Mouse (Mus musculus) layer of hippocampus, adult 18-20 months (tissue): ENCODE results near the gene Rnaseh2c. TPM values are rescaled to one million over a fixed set of nuclear protein-coding genes. Genes with fewer than 3 reads are reported as not detected.

Source experiments
- total RNA-seq, 2 experiments: library from RNA; stranded (reverse); gene quantifications; 2 replicates each; pipeline ENCODE4 v1.2.3; 2021

The Rnaseh2c gene
- total RNA-seq, 2 experiments from 2014 or later: 72.0 to 79.8 TPM

Other genes with a start within 250 kb of the Rnaseh2c start
- 10 to 100 TPM; 20.2 to 22.0 TPM for gene Eif1ad, start 235.1 kb upstream of the Rnaseh2c start, total RNA-seq
- 10 to 100 TPM; 80.7 to 87.6 TPM for gene Banf1, start 234.7 kb upstream of the Rnaseh2c start, total RNA-seq
- 100 to 1,000 TPM in 1 of 2 experiments, 10 to 100 TPM in 1; 96.9 to 117 TPM for gene Sart1, start 213.2 kb upstream of the Rnaseh2c start, total RNA-seq
- gene Tsga10ip, start 199.3 kb upstream of the Rnaseh2c start, total RNA-seq: under 1 TPM; 0.30 TPM
- gene Drap1, start 176.9 kb upstream of the Rnaseh2c start, total RNA-seq: 100 to 1,000 TPM; 347 to 383 TPM
- 10 to 100 TPM; 74.7 to 75.3 TPM for gene AI837181, start 176.7 kb upstream of the Rnaseh2c start, total RNA-seq
- gene Fosl1, start 154.3 kb upstream of the Rnaseh2c start, total RNA-seq: not detected
- gene Ccdc85b, start 144.0 kb upstream of the Rnaseh2c start, total RNA-seq: 10 to 100 TPM; 36.5 to 37.0 TPM
- 10 to 100 TPM; 95.7 to 97.4 TPM for gene Fibp, start 141.3 kb upstream of the Rnaseh2c start, total RNA-seq
- gene Ctsw, start 133.4 kb upstream of the Rnaseh2c start, total RNA-seq: not detected
- 10 to 100 TPM; 11.6 to 13.1 TPM for gene Efemp2, start 127.9 kb upstream of the Rnaseh2c start, total RNA-seq
- gene Mus81, start 113.5 kb upstream of the Rnaseh2c start, total RNA-seq: 10 to 100 TPM; 28.3 to 28.4 TPM
- gene Cfl1, start 111.4 kb upstream of the Rnaseh2c start, total RNA-seq: 1,000 to 10,000 TPM; 1,259 to 1,272 TPM
- gene 1700020D05Rik, start 98.1 kb upstream of the Rnaseh2c start, total RNA-seq: 1 to 10 TPM; 4.3 to 6.4 TPM
- 10 to 100 TPM; 79.9 to 85.2 TPM for gene Snx32, start 91.3 kb upstream of the Rnaseh2c start, total RNA-seq
- not detected for gene Ovol1, start 41.2 kb upstream of the Rnaseh2c start, total RNA-seq
- gene Ap5b1, start 33.8 kb upstream of the Rnaseh2c start, total RNA-seq: 1 to 10 TPM; 6.4 to 6.5 TPM
- 10 to 100 TPM; 78.7 to 86.3 TPM for gene Kat5, start 8.4 kb downstream of the Rnaseh2c start, total RNA-seq
- 10 to 100 TPM; 16.2 to 21.1 TPM for gene Rela, start 35.6 kb downstream of the Rnaseh2c start, total RNA-seq
- 10 to 100 TPM; 16.5 to 17.3 TPM for gene Sipa1, start 61.8 kb downstream of the Rnaseh2c start, total RNA-seq
- 10 to 100 TPM; 17.6 to 18.1 TPM for gene Map3k11, start 86.9 kb downstream of the Rnaseh2c start, total RNA-seq
- gene Pcnx3, start 87.0 kb downstream of the Rnaseh2c start, total RNA-seq: 10 to 100 TPM; 58.3 to 68.6 TPM
- gene Kcnk7, start 102.5 kb downstream of the Rnaseh2c start, total RNA-seq: not detected
- 10 to 100 TPM; 13.9 to 17.2 TPM for gene Ehbp1l1, start 124.4 kb downstream of the Rnaseh2c start, total RNA-seq
- gene Fam89b, start 127.8 kb downstream of the Rnaseh2c start, total RNA-seq: 10 to 100 TPM; 28.5 to 28.6 TPM
- 10 to 100 TPM; 24.3 to 27.3 TPM for gene Ltbp3, start 139.0 kb downstream of the Rnaseh2c start, total RNA-seq
- 10 to 100 TPM; 77.3 to 80.3 TPM for gene Scyl1, start 169.5 kb downstream of the Rnaseh2c start, total RNA-seq